Mouse (Mus musculus): ENCODE data around the gene Brf1. TPM values are rescaled to one million over a fixed set of nuclear protein-coding genes. Genes with fewer than 3 reads are reported as not detected.
A peak's percentile ranks its signal among the peaks of the same experiment; 100 is the strongest.

Gene Brf1
- total RNA-seq, 2 experiments from 2014 or later: 48.3 to 55.2 TPM

GRCm38 (mm10) chr12:112940710-112941109, 59.8 kb downstream of the Brf1 start:
- no peak for DNase-seq (ENCODE audit: low spot score in 2 of 2)

GRCm38 (mm10) chr12:112940238-112940637, 60.3 kb downstream of the Brf1 start:
- no peak for DNase-seq (ENCODE audit: low spot score in 2 of 2)

- DNase-seq (ENCODE audit: low spot score in 2 of 2): no peak
Observed at GRCm38 (mm10) chr12:112938873-112939565, 61.5 kb downstream of the Brf1 start.

GRCm38 (mm10) chr12:112938366-112938765, 62.1 kb downstream of the Brf1 start:
- no peak for DNase-seq (ENCODE audit: low spot score in 2 of 2)

GRCm38 (mm10) chr12:112937906-112938305, 62.6 kb downstream of the Brf1 start:
- DNase-seq (ENCODE audit: low spot score in 2 of 2): peak in 1 of 2 experiments; percentile 50

GRCm38 (mm10) chr12:112932647-112933046, 67.9 kb downstream of the Brf1 start:
- no peak for DNase-seq (ENCODE audit: low spot score in 2 of 2)

GRCm38 (mm10) chr12:112929562-112930352, 70.7 kb downstream of the Brf1 start, which contains the start of gene Jag2:
Gene Jag2, minus strand, starts transcription at chr12:112929776.
- DNase-seq (ENCODE audit: low spot score in 2 of 2): peak; percentile 67 to 75

GRCm38 (mm10) chr12:112928401-112929241, 71.9 kb downstream of the Brf1 start:
- peak in 1 of 2 experiments; percentile 52 for DNase-seq (ENCODE audit: low spot score in 2 of 2)

GRCm38 (mm10) chr12:112927265-112927664, 73.2 kb downstream of the Brf1 start:
- no peak for DNase-seq (ENCODE audit: low spot score in 2 of 2)

GRCm38 (mm10) chr12:112925950-112926349, 74.6 kb downstream of the Brf1 start:
- no peak for DNase-seq (ENCODE audit: low spot score in 2 of 2)

GRCm38 (mm10) chr12:112922541-112922940, 78.0 kb downstream of the Brf1 start:
- no peak for DNase-seq (ENCODE audit: low spot score in 2 of 2)

GRCm38 (mm10) chr12:112921518-112921917, 79.0 kb downstream of the Brf1 start:
- DNase-seq (ENCODE audit: low spot score in 2 of 2): no peak

GRCm38 (mm10) chr12:112917906-112918305, 82.6 kb downstream of the Brf1 start:
- no peak for DNase-seq (ENCODE audit: low spot score in 2 of 2)

GRCm38 (mm10) chr12:112917486-112917885, 83.0 kb downstream of the Brf1 start:
- DNase-seq (ENCODE audit: low spot score in 2 of 2): no peak

- no peak for DNase-seq (ENCODE audit: low spot score in 2 of 2)
Observed at GRCm38 (mm10) chr12:112916698-112917400, 83.7 kb downstream of the Brf1 start.

GRCm38 (mm10) chr12:112915587-112915986, 84.9 kb downstream of the Brf1 start:
- DNase-seq (ENCODE audit: low spot score in 2 of 2): no peak

- no peak for DNase-seq (ENCODE audit: low spot score in 2 of 2)
Observed at GRCm38 (mm10) chr12:112914527-112914926, 86.0 kb downstream of the Brf1 start.

GRCm38 (mm10) chr12:112912951-112913745, 87.4 kb downstream of the Brf1 start:
- DNase-seq (ENCODE audit: low spot score in 2 of 2): no peak

- DNase-seq (ENCODE audit: low spot score in 2 of 2): no peak
Observed at GRCm38 (mm10) chr12:112911701-112912100, 88.8 kb downstream of the Brf1 start.
